Mouse (Mus musculus) liver, adult 2 months (tissue): ENCODE measurements around the gene Maz.
A peak's percentile ranks its signal among the peaks of the same experiment; 100 is the strongest.

Source experiments
- CTCF ChIP-seq: fragments of 200-500 bp; IDR thresholded peaks from 2 replicates; pipeline ENCODE4 v1.5.1; 2011; ENCODE audit warnings: low read depth, low read length, control low read depth
- POLR2A ChIP-seq: fragments of 200-500 bp; IDR thresholded peaks from 2 replicates; pipeline ENCODE4 v1.6.1; 2011; ENCODE audit warnings: low read length, control low read depth; ENCODE audit not compliant: insufficient read depth; ENCODE audit errors: extremely low read depth

DNA sequence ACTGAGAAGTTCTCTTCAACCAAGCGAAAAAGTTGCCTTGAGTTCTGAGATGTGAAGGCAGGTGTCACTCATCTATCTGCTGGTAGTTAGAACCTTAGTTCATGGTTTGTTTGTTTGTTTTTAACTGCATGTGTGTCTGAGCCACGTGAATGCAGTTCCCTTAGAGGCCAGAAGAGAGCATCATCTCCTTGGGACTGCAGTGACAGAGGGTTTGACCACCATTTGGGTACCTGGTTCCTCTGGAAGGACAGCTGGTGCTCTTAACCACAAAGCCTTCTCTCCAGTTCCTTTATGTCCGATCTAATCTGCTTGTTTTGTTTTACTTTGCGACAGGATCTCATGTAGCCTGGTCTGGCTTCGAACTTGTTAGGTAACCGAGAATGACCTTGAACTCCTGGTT, 38.7 kb upstream of the Maz start:
- TF ChIP-seq POLR2A (no peak), CTCF (0 out of 2 replicates have a peak, but pooled peaks have one; percentile 1)
